Mouse (Mus musculus) kidney, adult 11 months (tissue): Measurements from ENCODE around the gene Wnt10a.
A peak's percentile ranks its signal among the peaks of the same experiment; 100 is the strongest.

Experiments used
- DNase-seq: peaks from one replicate; pipeline ENCODE4 v3.0.0; 2022

Wnt10a gene

DNA sequence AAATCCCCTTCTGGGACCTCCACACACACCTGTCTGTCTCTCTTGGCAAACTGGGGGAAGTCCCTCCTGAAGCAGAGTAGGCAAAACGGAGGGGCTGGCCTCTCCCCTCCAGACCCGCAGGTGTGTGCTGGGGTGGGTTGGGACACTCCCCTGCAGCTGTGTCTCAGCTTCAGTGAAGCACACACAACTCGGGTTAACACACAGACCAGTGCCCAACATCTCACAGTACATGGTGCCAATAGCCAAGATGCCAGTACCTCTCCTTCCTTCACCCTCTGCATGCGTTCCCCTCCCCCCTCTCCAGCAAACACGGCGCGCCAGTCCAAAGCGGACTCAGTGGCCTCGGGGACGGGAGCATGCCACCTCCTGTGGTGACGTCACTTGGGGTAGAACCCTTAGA, at the start of gene Wnt10a:
Gene Wnt10a, plus strand, starts transcription at position 268 of the 400 bp plus-strand sequence.
- no peak for DNase-seq

DNA sequence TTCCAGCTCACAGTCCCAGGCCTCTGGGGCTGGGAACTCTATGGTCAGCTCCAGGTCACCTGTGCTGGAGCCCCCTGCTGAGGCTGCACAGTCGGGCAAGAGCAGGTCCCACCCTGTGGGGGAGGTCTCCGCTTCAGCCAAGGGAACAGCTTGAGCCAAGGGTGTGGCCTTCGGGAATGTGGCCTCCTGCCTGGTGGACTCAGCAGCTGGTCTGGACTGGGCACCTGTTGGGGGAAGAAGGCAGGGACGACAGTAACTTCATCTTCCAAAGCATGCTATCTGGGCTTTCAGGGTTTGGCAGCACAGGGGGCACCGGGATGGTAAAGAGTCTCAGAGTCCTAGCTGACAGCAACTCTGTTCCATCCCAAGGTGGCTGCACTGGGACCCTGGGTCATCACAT, 44.0 kb upstream of the Wnt10a start:
- no peak for DNase-seq

DNA sequence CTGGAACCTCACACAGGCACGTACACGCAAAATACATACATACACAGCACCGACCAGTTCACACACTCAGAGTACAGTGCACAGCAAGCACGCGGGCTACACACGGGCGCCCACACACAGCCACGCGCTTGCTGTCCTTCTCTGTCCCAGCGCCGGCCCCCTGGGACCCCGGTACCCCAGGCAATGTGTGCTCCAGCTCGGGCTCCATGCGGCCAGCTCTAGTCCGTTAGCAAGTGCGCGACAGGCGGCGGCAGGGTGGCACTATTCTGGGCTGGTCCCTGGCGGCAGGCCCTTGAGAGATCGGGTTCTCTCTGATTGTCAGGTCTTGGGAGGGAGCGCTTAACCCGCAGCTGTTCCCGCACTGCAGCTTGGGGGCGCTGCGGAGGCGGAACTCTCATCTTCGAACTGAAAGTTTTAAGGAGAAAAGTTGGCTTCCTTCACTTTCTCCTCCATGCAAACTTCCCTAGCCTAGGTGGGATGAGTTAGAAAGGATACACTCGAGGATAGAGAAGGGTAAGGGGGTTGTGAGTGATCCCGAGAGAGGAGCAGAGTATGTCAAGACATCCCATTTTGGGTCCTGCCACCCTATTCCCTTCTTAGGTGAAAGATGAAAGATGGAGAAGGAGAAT, 42.6 kb upstream of the Wnt10a start, which contains the start of gene Prkag3:
Gene Prkag3, minus strand, starts transcription at position 579 of the 629 bp plus-strand sequence.
- DNase-seq, result peak; percentile 60

DNA sequence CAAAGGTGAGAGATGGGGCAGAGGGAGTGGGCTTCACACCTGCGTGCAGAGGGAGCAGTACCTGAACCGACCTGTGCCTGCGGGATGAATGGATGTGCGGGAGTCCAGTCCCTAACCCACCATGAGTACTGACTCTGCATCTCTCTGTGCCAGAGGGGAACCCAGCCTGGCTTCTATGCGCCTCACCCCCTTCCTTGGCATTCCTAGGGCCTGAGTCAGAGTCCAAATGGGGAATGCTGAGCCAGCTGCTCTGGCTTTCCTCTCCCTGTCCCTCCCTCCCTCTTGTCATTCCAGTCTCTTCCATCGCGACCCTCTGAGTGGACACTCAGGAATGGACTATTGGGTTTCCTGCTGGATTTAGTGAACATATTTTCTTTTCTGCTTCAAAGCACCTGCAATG, 42.0 kb upstream of the Wnt10a start:
- DNase-seq, result peak; percentile 83

DNA sequence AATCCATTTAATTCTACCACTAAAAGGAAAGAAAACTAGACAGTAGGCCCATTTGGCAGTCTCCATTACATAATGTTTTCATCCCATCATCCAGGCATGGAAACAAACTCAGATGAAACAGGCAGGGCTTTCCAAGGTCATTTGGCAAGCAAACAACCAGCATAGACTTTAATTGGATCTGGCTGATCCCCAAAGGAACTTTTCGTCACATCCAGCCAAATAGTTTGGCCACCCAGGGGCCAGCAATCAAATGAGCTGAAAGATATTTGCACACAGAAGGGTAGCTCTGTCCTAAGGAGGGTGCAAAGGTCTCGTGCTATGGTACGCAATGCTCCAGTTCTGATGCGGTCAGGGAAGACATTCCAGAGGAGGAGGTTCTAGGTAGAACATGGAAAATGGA, 40.6 kb upstream of the Wnt10a start:
- DNase-seq, result peak; percentile 92

DNA sequence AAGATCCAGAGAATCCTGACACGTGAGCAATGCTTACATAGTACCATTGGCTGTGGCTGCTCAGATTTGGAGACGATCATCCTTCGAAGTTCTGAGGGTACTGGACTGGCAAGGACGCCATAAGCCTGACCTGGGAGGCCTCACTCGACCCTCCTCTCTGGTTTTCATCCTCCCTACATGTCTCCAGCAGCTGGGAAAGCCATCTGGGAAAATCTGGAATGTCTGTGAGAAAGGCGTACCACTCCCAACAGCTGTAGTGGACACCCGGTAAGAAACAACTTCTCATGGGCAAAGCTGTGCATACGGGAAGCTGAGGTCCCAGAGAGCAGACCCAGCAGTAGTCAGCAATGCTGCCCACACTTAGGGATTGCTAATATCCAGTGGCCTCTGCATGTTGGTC, 39.2 kb upstream of the Wnt10a start:
- DNase-seq, result no peak

DNA sequence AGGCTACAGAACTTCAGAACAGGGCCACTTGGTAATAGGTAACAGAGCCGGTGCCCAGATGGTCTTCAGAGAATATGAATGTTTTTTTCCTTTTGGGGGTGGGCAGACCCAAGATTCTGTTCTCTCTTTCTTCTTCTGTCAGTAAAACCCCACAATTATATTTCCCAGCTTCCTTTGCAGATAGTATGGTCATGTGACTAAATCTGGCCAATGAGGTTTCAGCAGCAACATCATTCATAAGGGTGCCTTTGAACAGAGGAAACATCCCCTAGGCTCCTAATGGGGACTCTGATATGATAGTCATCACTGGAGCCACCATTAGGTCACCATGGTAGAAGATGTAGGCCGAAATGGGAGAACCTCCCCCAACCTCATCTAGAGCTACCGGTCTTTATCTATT, 38.5 kb upstream of the Wnt10a start:
- DNase-seq, result no peak

DNA sequence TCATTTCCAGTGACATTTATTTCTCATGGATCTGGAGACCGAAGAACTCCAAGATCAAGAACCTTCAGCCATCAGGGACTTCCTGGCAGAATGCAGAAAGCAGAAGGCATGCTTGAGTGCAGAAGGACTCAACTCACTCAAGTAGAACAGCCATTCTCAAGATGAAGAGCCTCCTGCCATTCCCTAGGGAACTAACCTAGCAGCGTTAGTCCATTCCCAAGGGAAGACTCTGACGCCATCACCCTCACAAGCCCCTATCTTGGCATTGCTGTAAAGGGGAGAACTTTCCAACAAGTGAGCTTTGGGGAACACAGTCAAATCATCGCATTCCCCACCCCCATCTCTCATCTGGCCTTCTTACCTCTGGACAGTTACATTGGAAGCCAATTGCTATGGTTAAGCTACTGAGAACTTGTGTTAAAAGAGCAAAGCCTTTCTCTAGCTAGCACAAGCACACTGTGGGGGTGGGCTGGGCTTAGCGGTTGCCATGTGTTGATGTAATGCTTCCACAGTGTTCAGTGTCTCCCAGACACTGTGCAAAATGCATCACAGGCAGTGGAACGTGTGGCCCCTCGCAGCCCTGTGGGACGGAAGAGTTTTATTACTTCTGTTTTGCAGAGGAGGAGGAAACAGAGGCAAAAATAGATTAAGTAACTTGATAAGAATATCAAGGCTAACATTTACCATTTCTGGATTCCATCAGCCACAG, 37.9 kb upstream of the Wnt10a start:
- DNase-seq, result no peak

DNA sequence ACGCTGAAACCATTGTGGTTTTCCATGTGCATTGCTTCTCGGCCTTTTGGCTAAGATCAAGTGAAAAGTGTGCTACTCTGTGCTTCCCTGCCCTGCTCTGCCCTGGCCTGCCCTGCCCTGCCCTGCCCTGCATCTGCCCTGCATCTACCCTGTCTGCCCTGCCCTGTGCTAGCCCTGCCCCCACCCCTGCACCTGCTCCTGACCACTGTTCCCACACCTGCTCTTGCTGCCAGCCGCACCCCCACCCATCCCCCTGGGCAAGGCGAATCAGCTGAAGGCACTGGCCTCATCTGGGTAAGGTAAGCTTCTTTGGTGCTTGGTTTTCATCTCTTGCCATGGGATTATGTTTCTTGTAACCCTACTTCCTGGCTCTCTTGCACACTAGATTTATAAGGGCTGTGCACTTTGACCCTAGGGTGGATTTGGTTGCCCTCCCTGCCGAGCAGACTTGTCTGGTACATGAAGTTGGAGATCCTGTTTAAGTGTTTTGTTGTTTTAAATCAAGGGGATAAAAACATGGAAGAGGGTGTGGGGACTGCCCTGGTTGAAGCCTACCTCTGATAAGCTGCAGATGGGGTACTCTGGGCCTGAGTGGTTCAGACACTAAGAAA, 37.0 kb upstream of the Wnt10a start:
- DNase-seq, result peak; percentile 42

DNA sequence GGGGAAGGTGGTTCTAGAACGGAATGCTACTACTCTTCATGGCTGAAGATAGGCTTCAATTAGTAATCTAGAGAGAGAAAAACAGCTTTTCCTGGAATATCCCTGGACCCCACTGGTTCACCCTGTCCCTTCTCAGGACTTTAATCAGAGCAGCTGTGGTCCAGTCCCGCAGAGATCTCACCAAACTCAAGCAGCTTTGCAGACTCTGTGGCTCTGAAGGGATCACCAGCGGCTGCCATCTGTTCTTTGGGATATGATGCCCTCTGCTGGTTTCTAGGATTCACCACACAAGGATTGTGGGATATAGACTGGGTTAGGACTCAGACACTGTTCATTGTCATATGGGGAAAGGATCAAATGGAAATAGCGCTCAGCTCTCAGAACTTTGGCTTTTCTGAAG, 31.5 kb upstream of the Wnt10a start:
- DNase-seq, result peak; percentile 56

DNA sequence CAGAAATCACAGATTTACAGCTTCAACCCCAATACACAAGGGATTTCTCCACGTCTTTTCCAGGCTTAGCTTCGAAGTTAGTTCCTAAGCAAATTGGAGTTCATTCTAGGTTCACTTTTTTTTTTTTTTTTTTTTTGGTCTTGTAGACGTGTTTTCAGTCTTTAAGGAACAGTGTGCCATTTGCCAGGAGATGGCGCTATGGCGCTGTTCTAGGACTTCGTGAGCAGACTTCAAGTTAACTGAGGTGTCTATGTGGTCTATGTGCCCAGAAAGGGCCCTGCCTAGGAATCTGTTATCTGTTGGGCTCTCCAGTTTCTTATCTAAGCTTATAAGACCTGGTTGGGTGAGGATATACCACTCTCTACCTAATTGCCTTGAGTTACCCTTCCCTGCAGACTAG, 28.2 kb upstream of the Wnt10a start:
- DNase-seq, result peak; percentile 57

DNA sequence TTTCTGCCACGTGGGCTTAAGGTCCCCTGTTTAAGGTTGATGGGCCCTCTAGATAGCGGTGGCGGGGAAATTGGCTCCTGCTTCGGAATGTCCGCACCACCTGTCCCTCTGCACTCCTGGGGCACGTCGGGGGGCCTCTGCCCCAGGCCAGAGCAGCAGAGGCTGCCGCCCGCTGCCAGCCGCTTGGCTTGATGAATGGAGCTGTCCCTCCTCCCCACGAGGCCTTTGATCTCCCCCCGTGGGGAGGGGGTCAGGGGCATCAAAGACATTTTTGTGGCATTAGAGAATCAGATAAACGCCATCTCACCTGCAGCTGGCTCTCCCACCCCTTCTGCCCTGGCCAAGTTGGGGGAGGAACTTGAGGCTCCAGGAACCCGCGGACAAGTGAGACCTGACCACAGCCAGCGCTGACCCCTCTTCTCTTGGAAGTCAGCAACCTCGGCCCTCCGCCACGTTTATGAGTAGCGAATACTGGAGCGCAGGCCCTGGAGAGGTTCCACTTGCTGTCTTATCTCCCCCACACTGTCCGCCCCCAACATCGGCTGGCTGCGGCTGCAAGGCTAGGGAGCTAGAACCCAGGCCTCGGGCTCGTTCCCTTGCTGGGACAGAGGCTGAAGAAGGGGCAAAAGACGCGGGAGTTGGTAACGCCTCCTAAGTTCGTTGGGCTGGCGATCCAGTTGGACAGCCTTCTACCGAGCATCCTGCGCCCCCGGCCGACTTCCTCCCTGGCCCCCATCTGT, 20.4 kb upstream of the Wnt10a start:
- no peak for DNase-seq

DNA sequence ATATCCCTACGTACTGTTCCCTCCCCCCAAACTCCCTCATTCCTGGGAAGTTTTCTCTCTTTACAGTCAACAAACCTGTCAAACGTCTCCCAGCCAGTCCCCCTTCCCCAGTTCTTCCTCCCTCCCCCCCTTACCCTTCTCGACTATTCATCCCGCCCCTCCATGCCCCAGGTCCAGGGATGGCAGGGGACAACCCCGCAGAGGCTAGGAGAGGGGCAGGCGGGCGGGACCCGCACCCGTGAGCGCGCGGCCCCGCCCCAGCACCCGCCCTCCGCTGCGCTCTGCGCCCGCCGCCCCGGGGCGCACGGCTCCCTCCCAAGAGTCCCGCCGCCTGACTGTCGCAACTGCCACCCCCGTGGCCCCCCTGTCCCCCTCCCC, 19.9 kb upstream of the Wnt10a start:
- no peak for DNase-seq

DNA sequence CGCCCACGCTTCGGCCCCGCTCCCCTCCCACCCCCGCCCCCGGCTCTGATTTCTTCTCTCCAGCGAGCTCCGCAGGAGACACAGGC, 19.6 kb upstream of the Wnt10a start, which contains the start of gene Wnt6:
Gene Wnt6, plus strand, starts transcription at position 48 of the 86 bp plus-strand sequence.
- DNase-seq, result no peak

DNA sequence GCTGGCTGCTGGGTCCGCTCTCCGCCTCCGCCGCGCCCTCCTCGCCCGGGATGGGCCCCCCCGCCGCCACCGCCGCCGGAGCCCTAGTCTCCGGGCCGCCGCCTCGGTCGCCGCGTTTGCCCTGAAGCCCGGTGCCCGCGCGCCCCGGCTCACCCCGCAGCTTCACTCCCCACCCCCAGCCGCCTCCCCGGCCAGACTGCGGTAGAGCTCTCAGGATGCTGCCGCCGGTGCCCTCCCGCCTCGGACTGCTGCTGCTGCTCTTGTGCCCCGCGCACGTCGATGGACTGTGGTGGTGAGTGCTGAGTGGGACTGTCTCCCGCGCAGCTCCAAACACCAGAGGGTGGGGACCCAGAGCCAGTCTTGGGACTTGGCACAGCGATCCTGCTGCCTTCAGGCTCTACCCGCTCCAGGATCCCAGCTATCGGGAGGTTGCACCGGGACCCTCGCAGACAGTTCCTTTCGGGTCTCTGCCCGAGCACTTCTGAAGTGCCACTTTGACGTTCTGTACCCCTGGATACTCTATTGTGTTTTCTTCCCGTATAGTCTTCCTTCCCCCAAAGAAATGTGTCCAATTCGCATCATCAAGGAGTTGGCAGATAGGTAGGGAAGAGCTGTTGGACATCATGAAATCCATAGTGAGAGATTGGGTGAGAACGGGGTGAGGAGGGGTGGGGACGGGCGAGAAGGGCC, 19.2 kb upstream of the Wnt10a start:
- no peak for DNase-seq

DNA sequence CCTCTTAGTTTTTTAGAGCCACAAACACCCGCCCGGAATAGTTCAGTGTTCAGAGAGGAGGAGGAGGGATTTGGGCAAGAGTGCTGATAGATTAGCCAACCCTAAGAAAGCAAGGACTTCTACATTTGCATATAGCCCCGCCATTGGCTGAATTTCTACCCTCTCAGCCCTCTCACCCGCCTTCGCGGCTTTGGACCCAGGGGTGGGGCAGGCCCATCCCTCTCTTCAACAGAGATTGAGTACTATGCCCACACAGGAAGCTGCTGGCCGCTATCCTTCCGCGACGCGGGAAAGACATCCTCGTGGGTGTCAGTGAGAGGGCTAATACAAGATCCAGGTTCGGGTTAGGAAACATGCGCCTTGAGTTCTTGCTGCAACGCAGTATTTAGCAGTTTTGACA, 18.2 kb upstream of the Wnt10a start:
- DNase-seq, result peak; percentile 84

DNA sequence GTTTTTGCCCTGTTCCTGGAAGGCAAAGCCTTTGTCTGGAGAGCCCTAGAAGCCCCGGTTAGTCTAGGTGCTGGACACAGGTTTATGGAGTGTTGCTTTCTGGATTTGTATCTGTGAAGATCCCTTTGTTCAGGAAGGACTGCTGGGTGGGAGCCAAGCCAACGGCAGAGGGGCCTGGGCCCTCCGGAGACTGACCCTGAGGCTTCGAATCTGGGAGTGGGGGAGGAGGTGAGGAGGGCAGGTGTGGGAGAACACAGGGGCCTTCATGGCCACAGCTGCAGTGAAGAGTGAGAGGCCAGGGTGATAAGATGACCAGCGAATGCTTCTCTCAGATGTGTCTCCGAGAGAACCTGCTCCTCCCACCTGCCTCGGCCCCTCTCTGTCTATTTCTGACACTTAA, 17.3 kb upstream of the Wnt10a start:
- DNase-seq, result no peak

DNA sequence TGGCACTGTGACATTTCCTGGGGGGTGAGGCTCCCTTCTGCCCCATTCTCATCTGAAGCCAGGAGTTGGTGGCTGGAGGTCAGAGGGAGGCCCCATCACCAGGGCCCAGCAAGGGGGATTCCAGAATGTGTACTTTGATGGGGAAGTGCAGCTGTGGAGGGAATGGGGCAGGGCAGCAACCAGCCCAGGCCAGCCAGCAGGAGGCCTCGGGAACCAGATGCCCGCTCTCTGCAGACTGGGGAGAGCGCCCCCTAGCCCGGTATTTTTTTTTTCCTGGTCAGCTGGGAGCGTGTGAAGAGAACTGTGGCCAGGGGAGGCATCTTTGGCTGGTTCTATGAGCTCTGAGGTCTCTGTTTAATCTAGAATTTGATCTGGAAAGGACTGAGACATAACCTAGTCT, 15.5 kb upstream of the Wnt10a start:
- DNase-seq, result no peak

DNA sequence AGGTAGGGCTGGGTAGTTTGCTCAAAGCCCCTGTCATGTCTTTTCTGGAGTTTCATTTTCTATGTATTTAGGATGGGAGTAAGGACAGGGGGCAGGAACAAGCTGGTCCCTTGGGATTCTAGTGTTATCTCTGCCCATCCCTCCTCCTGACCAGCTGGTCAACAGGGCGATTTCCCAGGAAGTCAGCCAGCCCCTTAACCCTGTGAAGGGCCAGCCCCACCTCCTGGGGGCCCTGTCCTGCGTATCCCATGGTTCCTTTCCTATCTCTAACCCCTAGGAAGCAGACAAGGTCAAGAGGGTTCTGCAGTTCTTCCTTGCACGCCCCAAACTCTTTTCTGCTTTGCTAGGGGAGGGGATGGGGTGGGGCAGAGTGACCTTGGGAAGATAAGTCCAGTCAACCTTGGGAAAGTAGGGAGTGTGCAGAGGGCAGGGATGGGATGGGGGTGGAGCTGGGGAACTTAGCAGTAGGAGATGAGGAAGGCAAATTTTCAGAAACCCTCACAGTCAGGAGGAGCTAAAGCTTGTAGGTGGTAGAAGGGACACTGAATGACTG, 12.3 kb upstream of the Wnt10a start:
- DNase-seq, result no peak

DNA sequence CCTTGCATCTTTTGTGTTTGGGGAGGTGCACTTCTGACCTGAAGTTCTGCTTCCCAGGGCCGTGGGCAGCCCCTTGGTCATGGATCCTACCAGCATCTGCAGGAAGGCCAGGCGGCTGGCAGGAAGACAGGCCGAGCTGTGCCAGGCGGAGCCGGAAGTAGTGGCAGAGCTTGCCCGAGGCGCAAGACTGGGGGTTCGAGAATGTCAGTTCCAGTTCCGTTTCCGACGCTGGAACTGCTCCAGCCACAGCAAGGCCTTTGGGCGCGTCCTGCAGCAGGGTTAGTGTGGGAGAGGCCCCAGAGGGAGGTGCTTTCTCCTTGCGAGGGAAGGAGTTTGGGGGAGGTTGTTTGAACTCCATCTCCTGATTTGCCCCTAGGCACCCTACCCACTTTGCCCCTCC, 9.3 kb upstream of the Wnt10a start:
- no peak for DNase-seq

DNA sequence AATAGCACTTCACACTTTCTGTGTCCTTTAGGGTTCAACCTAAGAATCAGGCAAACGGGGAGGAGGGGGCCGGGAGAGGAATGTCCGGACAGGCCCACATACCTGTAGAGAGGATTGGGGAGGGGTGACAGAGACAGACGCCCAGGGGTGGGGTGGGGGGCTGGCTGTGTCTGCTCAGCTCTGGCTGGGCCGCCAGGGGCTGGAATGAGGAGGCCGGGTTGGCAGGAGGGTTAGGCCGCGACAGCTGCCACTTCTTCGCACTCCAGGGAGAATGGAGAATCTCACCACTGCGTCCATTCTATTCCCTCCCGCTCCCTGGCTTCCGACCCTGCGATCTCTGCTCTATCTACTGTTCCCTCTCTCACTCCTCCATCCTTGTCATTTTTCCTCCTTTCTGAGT, 7.8 kb upstream of the Wnt10a start:
- no peak for DNase-seq

DNA sequence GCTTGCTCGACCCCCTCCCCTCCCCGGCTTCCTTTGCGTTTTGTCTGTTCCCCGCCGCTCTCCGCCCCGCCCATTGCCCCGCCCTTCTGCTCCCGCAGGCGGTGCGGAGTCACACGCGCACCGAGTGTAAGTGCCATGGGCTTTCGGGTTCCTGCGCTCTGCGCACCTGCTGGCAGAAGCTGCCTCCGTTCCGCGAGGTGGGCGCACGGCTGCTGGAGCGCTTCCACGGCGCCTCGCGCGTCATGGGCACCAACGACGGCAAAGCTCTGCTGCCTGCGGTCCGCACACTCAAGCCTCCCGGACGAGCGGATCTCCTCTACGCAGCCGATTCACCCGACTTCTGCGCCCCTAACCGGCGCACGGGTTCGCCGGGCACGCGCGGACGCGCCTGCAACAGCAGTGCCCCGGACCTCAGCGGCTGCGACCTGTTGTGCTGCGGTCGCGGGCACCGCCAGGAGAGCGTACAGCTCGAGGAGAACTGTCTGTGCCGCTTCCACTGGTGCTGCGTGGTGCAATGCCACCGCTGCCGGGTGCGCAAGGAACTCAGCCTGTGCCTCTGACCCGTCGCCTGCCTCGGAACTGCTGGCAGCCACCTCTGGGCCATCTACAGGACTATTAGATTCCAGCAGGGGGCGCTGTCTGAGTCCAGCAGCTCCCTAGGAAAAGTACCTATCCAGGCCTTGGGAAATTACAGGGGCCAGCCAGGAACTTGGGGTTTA, 7.1 kb upstream of the Wnt10a start:
- DNase-seq, result no peak

DNA sequence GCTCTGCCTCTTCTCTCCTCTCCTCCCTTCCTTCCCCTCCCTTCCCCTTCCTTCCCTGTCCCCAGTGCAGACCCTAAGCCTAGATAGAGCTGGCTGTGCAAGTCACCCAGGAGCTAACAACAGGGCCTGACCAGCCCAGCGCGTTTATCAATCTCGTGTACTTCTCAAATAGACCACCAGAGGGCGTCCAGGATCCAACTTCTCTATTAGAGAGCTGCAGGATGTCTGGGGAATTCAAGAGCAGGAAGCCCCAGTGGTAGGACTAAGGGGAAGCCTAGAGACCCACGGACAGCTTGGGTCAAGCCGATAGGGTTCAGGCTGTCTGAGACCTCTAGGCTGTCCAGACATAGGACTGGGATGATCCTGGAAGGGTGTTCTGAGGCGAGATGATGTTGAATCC, 3.5 kb upstream of the Wnt10a start:
- peak; percentile 70 for DNase-seq
